Mouse (Mus musculus): ENCODE data around the gene Hoxb7.

Hoxb7 gene

GRCm38 (mm10) chr11:96338957-96339855 is 52.8 kb downstream of the Hoxb7 start:
- DNase-seq: no peak

All from embryo, embryonic 11 days (tissue).